Mouse (Mus musculus) common myeloid progenitor, adult 5-6 weeks (primary cell): Measurements from ENCODE around the gene Ddx25. TPM values are rescaled to one million over a fixed set of nuclear protein-coding genes. Genes with fewer than 3 reads are reported as not detected.
A peak's percentile ranks its signal among the peaks of the same experiment; 100 is the strongest.

Source experiments
- ATAC-seq: replicated peaks from 2 replicates; pipeline ENCODE4 v1.8.0; 2016; ENCODE audit warnings: low read depth, mild to moderate bottlenecking, moderate TSS enrichment, inconsistent platforms; ENCODE audit not compliant: poor library complexity, severe bottlenecking
- total RNA-seq: library from RNA; stranded (forward); fragments of 200-1000, 187-1606 nt; gene quantifications from 2 replicates; pipeline ENCODE4 v1.2.3, GENCODE M21; 2017

Gene Ddx25
- total RNA-seq, 1 experiment from 2014 or later = 0.05 TPM

- ATAC-seq = peak; percentile 41; the same call in 1 of the 2 replicates
Observed at GRCm38 (mm10) chr9:35543099-35543860, 15.0 kb downstream of the Ddx25 start.

GRCm38 (mm10) chr9:35541941-35542340, 16.4 kb downstream of the Ddx25 start:
- no peak for ATAC-seq

- ATAC-seq = peak; percentile 74
Observed at GRCm38 (mm10) chr9:35541488-35541887, 16.8 kb downstream of the Ddx25 start.

GRCm38 (mm10) chr9:35541024-35541423, 17.3 kb downstream of the Ddx25 start:
- no peak for ATAC-seq

GRCm38 (mm10) chr9:35539001-35539750, 19.2 kb downstream of the Ddx25 start:
- ATAC-seq = no peak

GRCm38 (mm10) chr9:35535876-35536275, 22.5 kb downstream of the Ddx25 start:
- ATAC-seq = no peak

GRCm38 (mm10) chr9:35535110-35535509, 23.2 kb downstream of the Ddx25 start:
- peak; percentile 98 for ATAC-seq

GRCm38 (mm10) chr9:35533266-35533665, 25.1 kb downstream of the Ddx25 start:
- no peak for ATAC-seq

GRCm38 (mm10) chr9:35529796-35530195, 28.5 kb downstream of the Ddx25 start:
- no peak for ATAC-seq

- no peak for ATAC-seq
Observed at GRCm38 (mm10) chr9:35529141-35529540, 29.2 kb downstream of the Ddx25 start.

- ATAC-seq = peak; percentile 90
Observed at GRCm38 (mm10) chr9:35523941-35524411, 34.4 kb downstream of the Ddx25 start.

GRCm38 (mm10) chr9:35523541-35523940, 34.8 kb downstream of the Ddx25 start:
- no peak for ATAC-seq

GRCm38 (mm10) chr9:35522821-35523515, 35.4 kb downstream of the Ddx25 start:
- 0 out of 2 replicates have a peak, but pooled peaks have one; percentile 22 for ATAC-seq

GRCm38 (mm10) chr9:35522241-35522640, 36.1 kb downstream of the Ddx25 start:
- no peak for ATAC-seq

- no peak for ATAC-seq
Observed at GRCm38 (mm10) chr9:35520631-35521348, 37.5 kb downstream of the Ddx25 start.

GRCm38 (mm10) chr9:35518169-35518568, 40.2 kb downstream of the Ddx25 start, which contains the start of gene Gm1113:
Gene Gm1113, minus strand, starts transcription at chr9:35518269.
- ATAC-seq = no peak

- no peak for ATAC-seq
Observed at GRCm38 (mm10) chr9:35516711-35517110, 41.6 kb downstream of the Ddx25 start.

- ATAC-seq = no peak
Observed at GRCm38 (mm10) chr9:35516182-35516581, 42.1 kb downstream of the Ddx25 start.

GRCm38 (mm10) chr9:35513900-35514299, 44.4 kb downstream of the Ddx25 start:
- ATAC-seq = no peak

GRCm38 (mm10) chr9:35508234-35508633, 50.1 kb downstream of the Ddx25 start:
- ATAC-seq = no peak
